Mouse (Mus musculus): ENCODE measurements around the gene Arsa.

Arsa gene

GRCm38 (mm10) chr15:89477091-89477491 is at the start of gene Arsa:
TSS of gene Arsa (minus strand) at chr15:89477425.
- no peak for DNase-seq (ENCODE audit: low spot score)

DNA sequence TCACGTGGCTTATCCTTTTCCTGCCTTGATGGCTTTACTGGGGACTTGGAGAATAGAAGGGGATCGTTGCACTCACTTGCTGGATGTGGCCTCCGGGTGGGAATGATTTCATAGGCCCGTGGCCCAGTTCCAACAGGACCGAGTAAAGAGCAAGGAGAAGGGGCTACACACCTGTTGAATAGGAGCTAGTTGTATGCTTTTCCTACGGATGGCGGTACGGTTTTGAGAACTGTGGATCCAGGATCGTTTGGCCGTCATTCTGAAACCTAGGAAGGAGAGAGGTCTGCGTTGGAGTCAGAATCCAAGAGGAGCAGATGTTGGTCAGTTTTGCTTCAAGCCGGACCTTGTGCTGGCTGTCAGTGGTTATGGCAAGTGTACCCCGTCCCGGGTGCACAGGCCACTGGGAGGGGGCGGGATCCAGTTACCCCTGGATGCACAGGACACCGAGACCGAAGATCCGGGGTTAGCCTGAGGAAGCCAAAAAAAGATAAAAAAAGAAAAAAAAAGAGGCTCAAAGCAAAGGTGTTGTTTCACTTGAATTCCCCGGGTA is 49.6 kb upstream of the Arsa start:
- no peak for DNase-seq (ENCODE audit: low spot score)

DNA sequence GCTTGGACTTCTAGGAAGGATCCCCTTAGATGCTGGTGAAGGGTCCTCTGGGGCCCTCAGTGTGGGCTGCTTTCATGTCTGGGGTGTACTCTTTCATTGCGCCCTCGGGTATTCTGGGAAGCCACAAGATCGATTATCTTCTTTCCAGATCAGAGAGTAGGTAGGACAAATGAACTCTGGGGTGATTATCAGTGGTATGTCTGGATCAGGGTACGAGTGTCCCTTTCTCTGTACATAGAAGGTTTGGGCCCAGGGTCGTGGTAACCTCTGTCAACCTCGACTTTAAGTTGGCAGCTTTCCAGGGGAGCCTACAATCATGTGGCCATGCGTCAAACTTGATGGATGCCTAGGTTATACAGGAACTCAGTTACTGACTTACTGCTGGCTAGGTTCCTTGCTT is 48.7 kb upstream of the Arsa start:
- DNase-seq (ENCODE audit: low spot score): no peak

GRCm38 (mm10) chr15:89525464-89525863 is 48.2 kb upstream of the Arsa start:
- DNase-seq (ENCODE audit: low spot score): no peak

GRCm38 (mm10) chr15:89524611-89525415 is 47.6 kb upstream of the Arsa start:
- DNase-seq (ENCODE audit: low spot score): no peak

DNA sequence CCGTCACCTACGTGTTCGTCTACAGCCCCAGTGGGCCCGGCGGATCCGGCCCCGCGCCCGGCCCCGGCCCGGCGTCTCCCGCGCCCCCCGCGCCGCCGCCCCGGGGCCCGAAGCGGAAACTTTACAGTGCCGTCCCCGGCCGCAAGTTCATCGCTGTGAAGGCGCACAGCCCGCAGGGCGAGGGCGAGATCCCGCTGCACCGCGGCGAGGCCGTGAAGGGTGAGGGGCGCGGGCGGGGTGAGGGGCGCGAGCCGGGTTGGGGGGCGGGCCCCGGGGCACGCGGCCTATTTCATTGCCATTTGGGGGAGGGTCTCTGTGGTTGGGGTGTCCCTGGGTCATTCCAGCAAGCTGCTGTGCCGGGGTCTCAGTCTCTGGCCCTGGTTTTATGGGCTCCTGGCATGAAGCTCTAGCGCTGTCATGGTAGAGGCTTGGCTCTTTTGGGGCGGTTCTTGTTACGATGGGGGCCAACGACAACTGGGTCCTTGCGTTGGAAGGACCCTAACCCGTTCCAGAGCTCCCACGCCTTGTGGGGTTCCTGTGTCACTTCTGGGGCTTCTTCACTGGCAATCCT is 46.9 kb upstream of the Arsa start:
- DNase-seq (ENCODE audit: low spot score): no peak

DNA sequence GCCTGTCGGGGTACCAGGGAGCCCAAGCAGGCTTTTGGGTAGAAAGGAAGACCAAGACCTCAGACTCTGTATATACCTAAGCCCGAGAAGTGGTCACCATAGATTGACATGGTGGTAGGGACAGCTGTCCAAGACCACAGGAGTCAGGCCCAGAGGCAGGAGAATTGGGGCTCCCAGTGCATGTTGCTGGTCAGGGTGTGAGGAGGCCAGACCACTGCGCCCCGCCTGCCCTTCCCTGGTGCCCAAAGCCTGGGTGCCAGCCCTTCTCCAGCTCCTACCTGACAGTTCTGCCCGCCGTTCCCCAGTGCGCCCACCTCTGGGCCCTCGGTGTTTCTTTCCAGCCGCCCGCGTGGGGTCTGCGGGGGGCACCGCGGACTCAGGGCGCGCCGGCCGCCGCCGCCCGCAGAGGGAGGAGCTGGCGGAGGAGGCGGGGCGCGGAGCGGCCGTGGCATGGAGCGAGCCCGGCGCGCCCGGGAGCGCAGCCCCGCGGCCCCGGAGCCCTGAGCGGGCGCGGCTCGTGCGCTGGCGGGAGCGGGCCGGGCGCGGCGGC is 46.1 kb upstream of the Arsa start:
- DNase-seq (ENCODE audit: low spot score): peak; percentile 18

DNA sequence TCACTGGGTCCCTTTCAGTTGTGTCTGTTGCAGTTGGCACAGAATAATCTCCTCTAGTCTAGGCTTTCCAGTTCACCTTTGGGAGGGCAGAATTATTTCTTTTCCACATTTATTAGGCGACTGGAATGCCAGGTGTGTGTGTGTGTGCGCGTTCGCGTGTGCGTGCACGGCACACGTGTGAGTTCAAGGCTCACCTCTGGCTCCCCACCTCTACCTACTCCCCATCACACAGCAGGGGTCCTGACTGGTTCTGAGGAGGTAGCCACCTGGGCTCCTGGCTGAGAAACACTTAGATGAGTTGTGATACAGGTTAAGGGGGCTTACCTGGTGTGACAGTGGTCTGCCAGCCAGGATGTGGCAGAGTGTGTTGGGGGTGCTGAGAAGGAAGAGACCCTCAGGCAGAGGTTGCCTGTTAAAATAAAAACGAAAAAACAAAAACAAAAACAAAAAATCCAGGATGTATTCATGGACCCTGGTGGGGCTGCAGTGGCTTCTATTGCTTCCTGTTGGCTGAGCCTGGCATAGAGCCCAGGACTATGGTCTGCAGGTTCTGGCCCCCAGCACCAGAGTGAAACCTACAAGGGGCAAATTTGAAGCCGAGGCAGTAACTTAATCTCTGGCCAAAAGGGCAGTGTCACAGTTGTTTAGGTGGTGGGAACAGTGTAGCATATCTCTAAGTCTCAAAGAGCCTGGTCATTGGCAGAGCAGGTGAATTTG is 45.5 kb upstream of the Arsa start:
- no peak for DNase-seq (ENCODE audit: low spot score)

GRCm38 (mm10) chr15:89521951-89522350 is 44.7 kb upstream of the Arsa start:
- DNase-seq (ENCODE audit: low spot score): no peak

DNA sequence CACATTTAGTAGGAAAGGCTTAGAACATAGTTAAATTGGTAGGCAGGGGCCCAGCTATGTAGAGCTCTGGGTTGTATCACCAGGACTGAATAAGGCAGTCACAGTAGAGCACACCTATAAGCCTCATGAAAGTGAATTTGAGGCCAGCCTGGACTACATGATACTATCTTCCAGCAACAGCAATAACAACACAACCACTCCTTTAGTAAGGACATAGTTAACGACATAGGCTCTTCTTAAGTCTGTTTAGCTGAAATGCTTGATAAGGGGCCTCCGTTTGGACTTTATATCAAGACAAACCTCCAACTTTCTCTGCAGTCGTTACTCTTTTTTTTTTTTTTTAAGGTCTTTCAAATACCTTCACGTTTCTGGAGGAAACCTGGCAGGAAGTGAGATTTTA is 35.5 kb upstream of the Arsa start:
- no peak for DNase-seq (ENCODE audit: low spot score)

DNA sequence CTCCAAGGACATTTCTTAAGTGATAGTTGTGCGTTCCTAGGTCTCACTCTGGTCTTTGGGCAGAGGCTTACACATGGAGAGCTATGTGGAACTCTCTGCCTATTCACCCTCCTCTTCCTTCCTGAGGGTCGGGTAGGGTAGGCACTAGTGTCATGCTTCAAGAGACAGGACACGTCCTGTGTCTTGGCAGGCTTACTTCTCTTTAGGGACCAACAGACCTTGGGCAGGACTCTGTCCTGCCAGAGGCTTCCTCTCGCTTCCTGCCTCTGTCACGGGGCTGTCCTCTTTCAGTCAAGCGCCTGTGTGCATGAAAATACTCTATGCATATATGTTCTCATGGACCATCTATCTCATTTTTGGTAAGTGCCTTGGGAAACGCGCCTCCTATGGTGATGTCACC is 30.5 kb upstream of the Arsa start:
- no peak for DNase-seq (ENCODE audit: low spot score)

DNA sequence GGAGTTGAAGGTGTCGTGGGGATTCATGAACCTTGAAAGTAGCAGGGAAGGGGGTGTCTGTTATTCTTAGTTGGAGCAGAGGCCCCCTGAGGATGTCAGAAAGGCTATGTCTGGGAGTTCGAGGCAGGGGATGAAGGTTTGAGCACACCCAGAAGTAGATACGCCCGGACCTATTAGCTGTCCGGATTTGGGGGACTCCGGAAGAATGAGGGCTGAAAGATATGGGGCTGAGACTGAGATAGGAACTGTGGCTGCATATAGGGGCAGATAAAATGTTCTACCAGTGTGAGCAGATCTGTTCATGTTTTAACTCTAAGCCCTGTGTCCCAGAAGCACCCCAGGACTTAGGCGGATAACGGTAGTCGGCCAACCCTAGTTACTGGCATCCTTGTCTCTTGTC is 27.6 kb upstream of the Arsa start:
- DNase-seq (ENCODE audit: low spot score): no peak

DNA sequence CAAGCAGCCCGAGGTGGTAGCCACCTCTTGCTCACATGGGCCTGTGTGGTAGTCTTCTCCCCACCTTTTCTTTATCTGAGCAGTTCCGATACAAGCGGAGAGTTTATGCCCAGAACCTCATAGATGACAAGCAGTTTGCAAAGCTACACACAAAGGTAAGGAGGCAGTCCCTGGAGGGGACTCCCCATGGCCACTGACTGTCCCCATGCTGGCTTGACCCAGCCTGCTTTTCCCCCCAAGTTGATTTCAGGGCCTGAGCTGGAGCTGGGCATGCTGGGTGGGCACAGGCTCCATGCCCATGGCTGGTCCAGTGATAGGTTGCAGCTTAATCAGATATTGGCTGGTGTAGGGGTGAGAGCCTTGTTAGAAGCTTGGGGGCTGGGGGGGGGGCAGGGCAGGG is 24.1 kb upstream of the Arsa start:
- DNase-seq (ENCODE audit: low spot score): no peak

- peak; percentile 59 for DNase-seq (ENCODE audit: low spot score)
Observed at GRCm38 (mm10) chr15:89500221-89500791, 23.1 kb upstream of the Arsa start.

GRCm38 (mm10) chr15:89499784-89500220 is 22.6 kb upstream of the Arsa start:
- DNase-seq (ENCODE audit: low spot score): peak; percentile 89

DNA sequence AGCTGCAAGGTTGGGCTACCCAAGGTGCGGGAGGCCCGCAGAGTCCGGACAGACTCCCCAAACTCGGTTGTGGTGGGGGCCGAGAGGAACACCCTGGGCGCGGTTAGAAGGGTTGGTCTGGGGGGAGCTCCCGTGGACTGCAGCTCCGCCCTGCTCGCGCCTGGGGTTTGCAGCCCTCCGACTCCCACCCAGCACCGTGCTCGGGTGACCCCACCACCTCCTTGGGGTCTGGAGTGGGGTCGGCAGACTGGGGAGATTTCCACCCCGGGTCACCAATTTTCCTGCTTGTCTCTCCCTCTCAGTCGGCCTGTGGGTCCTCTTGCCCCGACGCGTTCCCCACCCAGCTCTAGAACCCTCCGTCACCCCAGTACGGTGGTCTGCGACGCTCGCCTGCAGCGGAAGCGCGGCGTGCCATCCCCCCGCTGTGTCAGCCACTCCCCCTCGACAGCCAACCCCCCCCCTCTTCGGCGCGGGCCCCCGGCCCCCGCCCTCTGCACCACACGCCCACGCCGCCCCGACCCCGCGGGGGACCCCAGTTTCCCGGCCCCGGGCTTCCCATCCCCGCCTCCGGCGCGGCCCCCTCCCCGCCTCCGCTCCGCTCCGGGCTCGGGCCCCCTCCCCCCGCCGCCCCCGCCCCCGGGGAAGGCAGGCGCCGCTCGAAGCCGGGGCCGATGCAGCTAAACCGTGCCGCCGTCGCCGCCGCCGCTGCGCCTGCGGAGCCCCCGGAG is 21.9 kb upstream of the Arsa start, which contains the start of gene Shank3:
Gene Shank3, plus strand, starts transcription at position 663 of the 728 bp plus-strand sequence.
- DNase-seq (ENCODE audit: low spot score): peak; percentile 44

DNA sequence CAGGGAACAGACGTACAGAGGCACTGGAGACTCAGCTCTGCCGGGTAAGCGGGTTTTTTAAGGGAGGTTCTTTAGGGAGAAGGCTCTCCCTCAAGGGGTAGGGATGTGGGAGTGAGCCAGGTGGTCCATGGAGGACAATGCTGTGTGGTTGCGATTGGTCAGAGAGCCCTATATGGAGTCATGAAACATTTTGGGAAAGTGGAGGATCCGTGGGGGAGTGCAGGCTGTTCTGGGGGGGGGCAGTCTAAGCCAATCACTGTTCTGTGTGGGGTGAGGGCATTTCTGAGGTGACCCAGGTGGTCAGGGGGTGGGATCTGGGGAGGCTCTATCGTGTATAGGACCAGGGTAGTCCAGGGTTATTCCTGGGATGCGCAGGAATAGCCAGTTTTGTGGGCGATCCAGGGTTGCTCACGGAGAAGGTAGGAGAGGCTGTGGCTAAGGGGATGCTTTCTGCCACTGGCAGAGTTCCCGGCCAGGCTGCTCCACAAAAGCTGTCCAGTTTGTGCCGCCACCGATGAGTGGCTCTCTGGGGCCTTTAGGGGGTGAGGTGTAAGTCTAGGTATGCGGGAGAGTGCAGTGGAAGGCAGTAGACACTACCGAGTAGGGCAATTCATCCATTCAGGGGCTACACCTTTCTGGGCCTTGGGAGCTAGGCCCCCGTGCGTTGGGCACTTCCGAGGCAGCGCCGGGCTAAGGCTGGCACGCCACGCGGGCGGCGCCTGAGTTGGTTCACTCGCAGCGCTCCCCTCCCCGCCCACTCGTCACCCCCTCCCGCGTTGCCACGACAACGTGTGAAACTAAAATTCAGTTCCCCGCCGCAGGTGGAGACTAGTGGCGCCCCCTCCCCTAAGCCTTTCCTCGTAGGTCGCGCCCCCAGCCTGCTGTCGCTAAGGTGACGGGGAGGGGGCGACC is 21.1 kb upstream of the Arsa start:
- peak; percentile 48 for DNase-seq (ENCODE audit: low spot score)

- DNase-seq (ENCODE audit: low spot score): peak; percentile 45
Observed at GRCm38 (mm10) chr15:89497391-89498048, 20.3 kb upstream of the Arsa start.

DNA sequence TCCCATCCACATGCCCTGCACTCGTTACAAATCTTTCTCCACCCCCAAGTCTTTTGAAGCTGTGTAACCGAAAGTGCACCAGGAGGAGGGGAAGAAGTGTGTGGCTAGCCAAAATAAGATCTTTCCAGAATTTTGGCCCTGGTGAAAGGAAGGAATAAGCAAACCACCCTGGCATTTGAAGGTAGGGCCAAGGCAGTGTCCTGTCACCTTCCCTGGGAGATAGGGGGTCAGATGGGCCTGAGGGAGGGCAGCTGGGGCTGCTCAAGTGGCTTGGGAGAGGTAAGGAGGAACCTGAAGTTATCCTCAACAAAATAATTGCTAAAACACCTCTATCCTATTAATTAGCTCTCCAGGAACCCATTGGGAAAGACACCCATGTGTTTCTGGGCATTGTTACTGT is 19.6 kb upstream of the Arsa start:
- no peak for DNase-seq (ENCODE audit: low spot score)

DNA sequence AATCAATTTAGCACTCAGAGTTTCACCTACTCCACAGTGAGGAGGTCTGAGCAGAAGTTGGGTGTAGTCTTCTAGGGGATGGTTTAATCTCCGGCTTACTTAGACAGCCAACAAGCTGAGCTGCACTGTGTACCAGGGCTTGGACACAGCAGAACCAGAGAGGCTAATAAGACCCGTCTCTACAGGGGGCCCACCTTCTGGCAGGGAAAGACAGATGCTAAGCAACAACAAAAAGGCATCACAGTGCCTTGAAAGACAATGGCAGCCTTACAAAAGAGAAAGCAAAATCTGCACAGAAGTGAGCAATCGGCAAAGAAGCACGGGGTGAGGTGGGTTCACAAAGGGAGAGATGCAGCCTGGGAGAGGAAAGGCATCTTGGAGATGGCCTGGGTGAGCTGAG is 18.9 kb upstream of the Arsa start:
- DNase-seq (ENCODE audit: low spot score): no peak

All from embryo, embryonic 10.5 days (tissue).